Mouse (Mus musculus) forebrain, postnatal 0 days (tissue): ENCODE measurements at regions not wholly inside any gene's neighbourhood (a gene's known extent, or its start where the extent isn't known, plus 50 kb on each side); places are given as distances from the start of the nearest gene placed in this dataset.
A peak's percentile ranks its signal among the peaks of the same experiment; 100 is the strongest.

Experiments
- ATAC-seq: fragments of 200-750 bp; cut with Nextera tagmentation; 2 replicates; pipeline ENCODE4 v1.8.0; 2017; ENCODE audit warnings: mild to moderate bottlenecking, moderate library complexity
- DNase-seq: peaks from one replicate; pipeline ENCODE4 v3.0.0-alpha.2; 2015
- H3K27ac ChIP-seq: fragments of 300-500 bp; sonication (generic); 2 replicates; pipeline ENCODE4 v1.5.1; 2014; ENCODE audit warnings: low read depth, mild to moderate bottlenecking, antibody characterized with exemption, low read length, moderate library complexity, mixed read lengths
- H3K27me3 ChIP-seq: fragments of 300-500 bp; sonication (generic); 2 replicates; pipeline ENCODE4 v1.6.1; 2014; ENCODE audit warnings: mild to moderate bottlenecking, low read length, mixed read lengths; ENCODE audit not compliant: insufficient read depth
- H3K36me3 ChIP-seq: fragments of 300-500 bp; sonication (generic); 2 replicates; pipeline ENCODE4 v1.6.1; 2014; ENCODE audit warnings: mild to moderate bottlenecking, moderate library complexity; ENCODE audit not compliant: insufficient read depth
- H3K4me1 ChIP-seq: fragments of 300-500 bp; sonication (generic); 2 replicates; pipeline ENCODE4 v1.6.1; 2014; ENCODE audit warnings: antibody characterized with exemption; ENCODE audit not compliant: insufficient read depth
- H3K4me2 ChIP-seq: fragments of 300-500 bp; sonication (generic); 2 replicates; pipeline ENCODE4 v1.6.1; 2014; ENCODE audit warnings: low read depth, mild to moderate bottlenecking, moderate library complexity
- H3K4me3 ChIP-seq: fragments of 300-500 bp; sonication (generic); 2 replicates; pipeline ENCODE4 v1.5.1; 2014; ENCODE audit warnings: low read depth, low read length, mixed read lengths
- H3K9ac ChIP-seq: fragments of 300-500 bp; sonication (generic); 2 replicates; pipeline ENCODE4 v1.6.1; 2014; ENCODE audit warnings: mild to moderate bottlenecking
- H3K9me3 ChIP-seq: fragments of 300-500 bp; sonication (generic); 2 replicates; pipeline ENCODE4 v1.6.1; 2016; ENCODE audit warnings: low read length
- CTCF ChIP-seq: sonication (generic); IDR thresholded peaks from 2 replicates; pipeline ENCODE4 v1.5.1; 2016; ENCODE audit warnings: antibody characterized with exemption, control low read depth, low read depth
- WGBS: fragments of 180-500 bp; shearing (Covaris S2); extraction: QIAGEN DNeasy Blood & Tissue Kit; methylation state at CpG from one replicate; pipeline ENCODE4 v1.1.7; 2014; 5-methylcytosine and 5-hydroxymethylcytosine counted together

DNA sequence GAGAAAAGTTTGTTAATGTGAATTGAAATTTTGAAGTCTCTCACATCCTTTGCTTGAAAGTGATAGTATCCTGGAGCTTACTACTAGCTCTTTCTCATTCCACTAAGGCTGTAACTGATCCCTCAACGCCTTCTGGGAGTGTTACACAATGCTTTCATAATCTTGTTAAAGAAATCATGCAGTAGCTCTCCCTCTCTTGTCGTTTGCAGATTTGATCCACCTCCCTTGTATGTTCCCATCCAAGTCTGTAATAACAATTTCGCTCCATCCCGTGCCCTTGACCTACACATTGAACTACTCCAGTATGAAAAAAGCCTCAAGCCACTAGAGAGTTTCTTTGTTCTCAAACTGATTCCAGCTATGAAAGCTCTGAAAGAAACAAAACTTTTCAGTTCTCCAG lies 63.9 kb upstream of the Fibin start:
- no peak for TF ChIP-seq CTCF
- WGBS = 41% methylated on average over 4 of the region's 4 CpGs
- Histone ChIP-seq H3K27ac (no peak overlapping the region), H3K4me1 (no peaks in the 10 kb centered on the region), H3K4me3 (no peak overlapping the region), H3K9me3 (no peaks in the 10 kb centered on the region), H3K9ac (no peak overlapping the region), H3K4me2 (no peak overlapping the region), H3K27me3 (no peaks in the 10 kb centered on the region), H3K36me3 (no peaks in the 10 kb centered on the region)
- ATAC-seq (no peak), DNase-seq (no peak)

DNA sequence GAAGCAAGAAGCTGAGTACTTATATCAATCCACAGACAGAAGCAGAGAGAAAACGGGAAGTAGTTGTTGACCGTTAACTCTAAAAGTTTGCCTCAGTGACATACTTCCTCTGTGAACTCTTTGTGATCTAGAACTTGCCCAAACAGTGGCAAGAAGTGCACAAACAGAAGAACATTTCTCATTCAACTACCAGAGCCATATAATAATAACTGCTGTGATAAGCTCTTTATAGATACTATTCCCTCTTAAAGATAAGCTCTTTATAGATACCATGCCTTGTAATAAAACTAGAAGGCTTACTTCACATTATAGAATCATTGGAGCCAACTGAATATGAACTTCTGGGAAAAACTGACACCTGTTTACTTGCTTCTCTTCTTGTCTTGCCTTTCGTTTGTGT lies 89.7 kb upstream of the Fibin start:
- H3K9me3 ChIP-seq = no peaks in the 10 kb centered on the region
- no peak overlapping the region for H3K4me2 ChIP-seq
- H3K27ac ChIP-seq = no peak overlapping the region
- 93% methylated on average over 3 of the region's 3 CpGs for WGBS
- H3K9ac ChIP-seq = no peak overlapping the region
- no peaks in the 10 kb centered on the region for H3K27me3 ChIP-seq
- DNase-seq (no peak), ATAC-seq (no peak)
- H3K4me3 ChIP-seq = no peak overlapping the region
- H3K36me3 ChIP-seq = no peaks in the 10 kb centered on the region
- H3K4me1 ChIP-seq = no peaks in the 10 kb centered on the region
- no peak for TF ChIP-seq CTCF

DNA sequence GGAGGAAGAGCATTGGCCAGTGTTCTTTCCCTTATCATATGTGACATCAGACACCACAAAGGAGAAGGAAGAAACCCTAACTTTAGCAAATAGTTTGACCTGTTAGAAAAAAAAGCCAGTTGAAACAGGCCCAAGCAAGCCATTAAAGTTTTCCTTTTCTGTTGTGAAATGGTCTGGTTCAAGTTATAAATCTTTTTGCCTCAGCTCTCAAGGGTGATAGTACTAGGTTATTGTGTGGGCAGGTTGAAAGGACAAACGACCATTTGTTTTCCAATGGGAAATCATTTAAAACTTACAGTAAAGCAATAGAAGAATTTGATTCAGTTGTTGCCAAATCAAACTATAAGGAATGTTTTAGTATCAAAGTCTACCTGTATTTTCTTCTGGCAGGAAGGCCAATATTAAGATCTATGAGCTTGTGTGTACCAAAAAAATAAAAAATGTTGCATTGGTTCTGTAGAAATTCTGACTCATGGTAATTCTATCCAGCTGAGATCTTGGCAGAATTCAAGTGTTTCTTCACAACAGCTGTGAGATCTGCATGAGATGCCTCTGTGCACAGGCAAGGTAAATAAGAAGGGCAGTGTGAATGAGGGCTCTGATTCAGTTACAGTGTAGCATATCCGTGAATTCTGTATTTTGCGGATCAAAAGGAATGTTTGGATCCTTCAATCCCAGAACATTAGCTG lies 109.5 kb upstream of the Fibin start:
- Histone ChIP-seq H3K27me3 (no peaks in the 10 kb centered on the region), H3K36me3 (no peaks in the 10 kb centered on the region), H3K4me1 (no peaks in the 10 kb centered on the region), H3K4me2 (no peak overlapping the region), H3K9ac (no peak overlapping the region), H3K27ac (no peak overlapping the region), H3K9me3 (no peaks in the 10 kb centered on the region), H3K4me3 (no peak overlapping the region)
- no peak for DNase-seq
- ATAC-seq = no peak
- 85% methylated on average over 3 of the region's 3 CpGs for WGBS
- TF ChIP-seq CTCF = no peak

DNA sequence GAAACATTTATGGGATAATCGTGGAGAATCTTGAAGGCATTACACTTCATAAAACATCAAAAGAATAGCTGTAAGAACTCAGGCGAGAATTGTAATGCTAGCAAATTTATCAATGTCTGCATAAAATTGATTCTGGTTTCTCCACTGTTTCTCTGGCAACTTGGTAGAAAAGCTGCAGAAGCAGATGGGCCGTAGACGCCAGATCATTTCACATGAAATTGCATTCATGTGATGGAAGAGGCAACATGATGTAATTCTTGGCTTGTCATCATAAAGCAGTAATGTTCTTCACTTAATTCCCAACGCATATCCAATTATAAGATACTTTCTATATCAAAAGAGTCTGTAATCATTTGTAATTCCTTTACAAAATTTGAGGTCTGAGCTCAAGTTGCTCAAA lies 113.6 kb upstream of the Fibin start:
- no peak for TF ChIP-seq CTCF
- Histone ChIP-seq H3K9me3 (no peaks in the 10 kb centered on the region), H3K27ac (no peak overlapping the region), H3K4me1 (no peaks in the 10 kb centered on the region), H3K36me3 (no peaks in the 10 kb centered on the region), H3K4me2 (no peak overlapping the region), H3K4me3 (no peak overlapping the region), H3K27me3 (no peaks in the 10 kb centered on the region), H3K9ac (no peak overlapping the region)
- 50% methylated on average over 5 of the region's 5 CpGs for WGBS
- ATAC-seq (peak; percentile 79), DNase-seq (peak; percentile 65)

DNA sequence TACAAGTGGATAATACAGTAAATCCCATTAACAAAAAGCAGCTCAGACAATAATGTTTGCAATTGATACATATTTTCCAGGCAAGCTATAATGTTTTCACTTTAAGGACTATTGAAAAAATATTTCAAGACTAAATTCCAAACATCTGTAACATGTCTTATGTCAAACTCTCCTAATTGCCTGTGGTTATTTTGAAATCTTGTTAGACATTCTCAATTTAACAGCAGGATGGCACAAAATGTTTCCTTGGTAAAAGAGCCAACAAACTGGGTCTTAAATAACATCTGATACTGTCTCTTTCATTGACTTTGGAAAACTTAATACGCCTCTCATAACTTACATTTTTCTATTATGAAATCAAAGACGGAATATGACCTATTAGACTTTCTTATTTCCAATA lies 115.8 kb upstream of the Slc5a12 start:
- no peak for TF ChIP-seq CTCF

DNA sequence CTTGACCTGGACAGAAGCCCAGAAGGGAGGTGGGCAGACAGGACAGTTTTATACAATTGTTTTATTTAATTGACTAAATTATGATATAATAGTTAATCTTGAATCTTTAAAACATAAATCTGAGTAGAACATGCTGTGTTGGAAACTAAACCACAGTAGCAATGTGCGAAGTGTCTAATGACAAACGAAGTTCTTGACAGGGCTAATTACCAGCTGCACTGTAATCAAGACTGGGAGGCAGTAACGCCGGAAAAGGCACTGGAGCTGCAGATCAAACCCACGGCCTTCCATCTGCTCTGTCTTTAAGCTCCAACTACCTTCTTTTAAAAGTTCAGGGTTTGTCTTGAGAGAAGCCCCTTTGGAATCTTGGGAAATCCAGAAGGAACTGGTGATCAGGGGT lies 110.9 kb upstream of the Slc5a12 start:
- H3K27ac ChIP-seq = no peak overlapping the region
- H3K36me3 ChIP-seq = no peaks in the 10 kb centered on the region
- no peak overlapping the region for H3K4me2 ChIP-seq
- ATAC-seq (peak; percentile 69; the same call in 1 of the 2 replicates), DNase-seq (peak; percentile 14)
- H3K4me1 ChIP-seq = 0 out of 2 replicates have a peak, but pooled peaks cover 5% of the 10 kb centered on the region
- H3K9ac ChIP-seq = no peak overlapping the region
- WGBS = 33% methylated on average over 5 of the region's 5 CpGs
- TF ChIP-seq CTCF = no peak
- H3K9me3 ChIP-seq = no peaks in the 10 kb centered on the region
- no peaks in the 10 kb centered on the region for H3K27me3 ChIP-seq
- H3K4me3 ChIP-seq = no peak overlapping the region

More for the DNA sequence above, 115.8 kb upstream of the Slc5a12 start:
- 0 out of 2 replicates have a peak, but pooled peaks cover 4% of the 10 kb centered on the region for H3K4me1 ChIP-seq
- 87% methylated on average over 2 of the region's 2 CpGs for WGBS
- no peak overlapping the region for H3K4me2 ChIP-seq
- no peak overlapping the region for H3K4me3 ChIP-seq
- H3K36me3 ChIP-seq = no peaks in the 10 kb centered on the region
- no peaks in the 10 kb centered on the region for H3K27me3 ChIP-seq
- H3K9me3 ChIP-seq = no peaks in the 10 kb centered on the region
- H3K27ac ChIP-seq = no peak overlapping the region
- no peak for ATAC-seq
- H3K9ac ChIP-seq = no peak overlapping the region
- DNase-seq = no peak

DNA sequence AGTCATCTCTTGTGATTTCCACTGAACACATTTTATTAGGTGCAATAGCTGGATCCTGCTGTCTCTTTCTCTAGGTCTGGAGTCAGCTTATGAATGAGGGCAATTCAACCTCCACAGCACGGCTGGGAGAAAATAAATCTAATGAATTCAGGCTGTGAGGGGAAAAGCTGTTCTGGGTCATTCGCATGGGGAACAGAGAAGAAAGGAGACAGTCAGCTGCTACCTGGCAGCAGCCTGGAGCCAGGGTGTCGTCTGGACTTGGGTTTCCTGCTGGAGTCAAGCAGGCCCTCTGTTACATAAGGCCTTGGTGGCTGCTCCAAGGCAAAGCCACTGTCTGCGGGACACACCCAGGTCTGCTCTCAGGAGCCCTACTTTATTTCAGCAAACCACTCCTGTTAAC lies 110.4 kb upstream of the Slc5a12 start:
- no peak for TF ChIP-seq CTCF
- WGBS = 43% methylated on average over 4 of the region's 4 CpGs
- Histone ChIP-seq H3K9ac (no peak overlapping the region), H3K27ac (no peak overlapping the region), H3K4me1 (0 out of 2 replicates have a peak, but pooled peaks cover 5% of the 10 kb centered on the region), H3K36me3 (no peaks in the 10 kb centered on the region), H3K4me3 (no peak overlapping the region), H3K9me3 (no peaks in the 10 kb centered on the region), H3K27me3 (no peaks in the 10 kb centered on the region), H3K4me2 (no peak overlapping the region)
- ATAC-seq = peak; percentile 48
- DNase-seq = no peak
